Mouse (Mus musculus) testis, adult 2 months (tissue): ENCODE results near the gene Cnot2. TPM values are rescaled to one million over a fixed set of nuclear protein-coding genes. Genes with fewer than 3 reads are reported as not detected.

Source experiments
- H3K27ac ChIP-seq: fragments of 200-500 bp; 2 replicates; pipeline ENCODE4 v1.5.1; 2012; ENCODE audit warnings: low read depth, low read length; ENCODE audit not compliant: control insufficient read depth, insufficient read depth
- H3K27me3 ChIP-seq: fragments of 200-500 bp; 2 replicates; pipeline ENCODE4 v1.6.1; 2012; ENCODE audit warnings: mild to moderate bottlenecking, low read length, moderate library complexity; ENCODE audit not compliant: control insufficient read depth, insufficient read depth
- H3K36me3 ChIP-seq: fragments of 200-500 bp; 2 replicates; pipeline ENCODE4 v1.6.1; 2012; ENCODE audit warnings: mild to moderate bottlenecking, low read length; ENCODE audit not compliant: control insufficient read depth, insufficient read depth
- H3K4me1 ChIP-seq: fragments of 200-500 bp; 2 replicates; pipeline ENCODE4 v1.6.1; 2012; ENCODE audit warnings: low read length; ENCODE audit not compliant: control insufficient read depth, insufficient read depth
- H3K4me3 ChIP-seq: fragments of 200-500 bp; 2 replicates; pipeline ENCODE4 v1.5.1; 2012; ENCODE audit warnings: low read depth, mild to moderate bottlenecking, low read length, moderate library complexity, mixed read lengths; ENCODE audit not compliant: control insufficient read depth
- CTCF ChIP-seq: fragments of 200-500 bp; IDR thresholded peaks from 2 replicates; pipeline ENCODE4 v1.5.1; 2012; ENCODE audit warnings: low read depth, mild to moderate bottlenecking, inconsistent platforms, low read length, moderate library complexity; ENCODE audit not compliant: control insufficient read depth, insufficient read depth, insufficient replicate concordance
- POLR2A ChIP-seq: fragments of 200-500 bp; IDR thresholded peaks from 2 replicates; pipeline ENCODE4 v1.6.1; 2012; ENCODE audit warnings: low read depth, mild to moderate bottlenecking, inconsistent platforms, low read length, moderate library complexity; ENCODE audit not compliant: control insufficient read depth
- polyA plus RNA-seq: library from polyadenylated mRNA; depleted of rRNA; stranded (reverse); fragments of >200 nt; gene quantifications from 2 replicates; pipeline ENCODE4 v1.2.3, GENCODE M21; 2012

Gene Cnot2
- polyA plus RNA-seq, 1 experiment = 41.9 TPM

GRCm38 (mm10) chr10:116534278-116534677 lies 47.0 kb downstream of the Cnot2 start:
- TF ChIP-seq POLR2A (no peak), CTCF (no peak)
- no peaks in the 10 kb centered on the region for H3K27me3 ChIP-seq
- no peaks in the 10 kb centered on the region for H3K4me1 ChIP-seq
- no peak overlapping the region for H3K4me3 ChIP-seq
- no peak overlapping the region for H3K27ac ChIP-seq
- H3K36me3 ChIP-seq = no peaks in the 10 kb centered on the region

GRCm38 (mm10) chr10:116532561-116532960 lies 48.8 kb downstream of the Cnot2 start:
- H3K27me3 ChIP-seq = no peaks in the 10 kb centered on the region
- H3K4me3 ChIP-seq = no peak overlapping the region
- H3K4me1 ChIP-seq = no peaks in the 10 kb centered on the region
- TF ChIP-seq CTCF (no peak), POLR2A (no peak)
- no peaks in the 10 kb centered on the region for H3K36me3 ChIP-seq
- no peak overlapping the region for H3K27ac ChIP-seq

GRCm38 (mm10) chr10:116531063-116531462 lies 50.2 kb downstream of the Cnot2 start:
- TF ChIP-seq POLR2A (no peak), CTCF (no peak)
- Histone ChIP-seq H3K4me1 (no peaks in the 10 kb centered on the region), H3K27ac (no peak overlapping the region), H3K4me3 (no peak overlapping the region), H3K27me3 (no peaks in the 10 kb centered on the region), H3K36me3 (no peaks in the 10 kb centered on the region)

DNA sequence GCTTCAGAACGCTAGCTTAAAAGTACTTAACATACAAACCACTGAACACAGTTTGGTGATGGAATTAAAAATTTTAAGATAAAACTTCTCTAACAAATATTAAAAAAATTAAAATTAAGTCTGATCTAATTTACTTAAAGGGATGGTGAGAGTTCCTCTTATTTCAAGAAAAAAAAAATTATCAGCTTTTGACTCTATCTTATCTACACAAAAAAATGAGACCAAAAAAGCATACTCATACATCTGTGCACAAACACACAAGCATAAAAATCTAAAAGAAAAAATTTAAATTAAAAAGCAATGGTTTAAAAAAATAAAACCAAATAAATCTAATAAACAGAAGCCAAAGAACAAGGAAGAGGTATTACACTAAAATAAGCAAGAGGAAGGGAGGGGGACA lies 61.7 kb downstream of the Cnot2 start:
- H3K4me3 ChIP-seq = no peak overlapping the region
- no peaks in the 10 kb centered on the region for H3K4me1 ChIP-seq
- TF ChIP-seq POLR2A (no peak), CTCF (no peak)
- no peaks in the 10 kb centered on the region for H3K27me3 ChIP-seq
- no peaks in the 10 kb centered on the region; the same call in 1 of the 2 replicates for H3K36me3 ChIP-seq
- no peak overlapping the region for H3K27ac ChIP-seq

DNA sequence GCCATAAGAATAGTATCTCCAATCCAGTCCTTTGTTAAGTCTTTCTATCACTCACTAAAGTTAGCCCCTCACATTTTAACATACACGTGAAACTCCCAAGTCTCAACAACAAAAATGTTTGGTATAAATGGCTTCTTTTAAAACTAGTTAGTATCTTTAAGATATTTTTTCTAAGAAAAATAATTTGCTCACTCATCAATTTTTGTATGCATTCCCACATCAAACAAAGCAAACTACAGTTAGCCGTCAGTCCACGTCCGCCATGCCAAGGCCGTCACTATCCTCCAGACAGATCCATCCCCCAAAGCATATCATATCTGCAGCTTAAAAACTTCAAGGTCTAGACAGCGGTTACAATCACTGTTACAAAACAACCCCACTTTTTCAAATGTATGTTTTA lies 65.7 kb downstream of the Cnot2 start:
- H3K27ac ChIP-seq = no peak overlapping the region
- H3K4me3 ChIP-seq = no peak overlapping the region
- TF ChIP-seq POLR2A (no peak), CTCF (no peak)
- H3K4me1 ChIP-seq = no peaks in the 10 kb centered on the region
- no peaks in the 10 kb centered on the region for H3K27me3 ChIP-seq
- H3K36me3 ChIP-seq = no peaks in the 10 kb centered on the region; the same call in 1 of the 2 replicates

DNA sequence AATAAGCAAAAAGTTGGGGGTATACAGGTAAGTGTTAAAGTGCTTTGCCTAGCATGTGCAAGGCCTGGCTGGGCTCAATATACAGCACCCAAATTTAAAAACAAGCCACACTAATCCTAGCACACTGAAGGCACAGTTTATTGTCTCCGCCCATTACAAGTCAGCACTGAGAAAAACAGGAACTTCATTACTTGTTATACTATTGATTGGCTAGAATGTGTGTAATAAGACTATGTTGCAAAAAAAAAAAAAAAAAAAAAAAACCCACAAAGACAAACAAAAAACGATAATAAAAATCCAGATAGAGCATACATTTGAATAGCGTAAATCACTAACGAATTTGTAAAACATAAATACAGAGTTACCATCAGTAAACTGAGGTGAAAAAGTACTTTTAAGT lies 66.2 kb downstream of the Cnot2 start:
- no peak overlapping the region for H3K27ac ChIP-seq

GRCm38 (mm10) chr10:116513254-116513635 lies 68.1 kb downstream of the Cnot2 start:
- H3K27ac ChIP-seq = no peak overlapping the region

More for the DNA sequence above, 66.2 kb downstream of the Cnot2 start:
- H3K36me3 ChIP-seq = no peaks in the 10 kb centered on the region; the same call in 1 of the 2 replicates
- no peak overlapping the region for H3K4me3 ChIP-seq
- no peaks in the 10 kb centered on the region for H3K4me1 ChIP-seq
- TF ChIP-seq POLR2A = no peak
- no peak for TF ChIP-seq CTCF
- H3K27me3 ChIP-seq = no peaks in the 10 kb centered on the region

More at GRCm38 (mm10) chr10:116513254-116513635, 68.1 kb downstream of the Cnot2 start:
- no peak for TF ChIP-seq CTCF
- no peak for TF ChIP-seq POLR2A
- Histone ChIP-seq H3K4me1 (peaks cover 4% of the 10 kb centered on the region; the same call in 1 of the 2 replicates), H3K36me3 (no peaks in the 10 kb centered on the region; the same call in 1 of the 2 replicates), H3K27me3 (no peaks in the 10 kb centered on the region), H3K4me3 (no peak overlapping the region)
